Mouse (Mus musculus): ENCODE results near the gene Vmn1r137. TPM values are rescaled to one million over a fixed set of nuclear protein-coding genes. Genes with fewer than 3 reads are reported as not detected.
"Not testable (repeated sequence)": the region's sequence is repeated elsewhere in the genome, so short reads cannot be mapped to it uniquely, and the experiment has no call there.

Gene Vmn1r137
- not detected in 2 replicates for polyA plus RNA-seq (2015; fragmentation: Nextera tagmentation; extraction: Ambion mirVana)

- not testable (repeated sequence) for H3K9me3 ChIP-seq; H3K36me3 ChIP-seq; H3K4me3 ChIP-seq (replicated peaks); ATAC-seq; H3K9ac ChIP-seq (replicated peaks); H3K4me2 ChIP-seq (replicated peaks); H3K4me1 ChIP-seq (replicated peaks); H3K27me3 ChIP-seq; H3K27ac ChIP-seq
- no CpG with 5 or more reads among the region's 3 CpGs for WGBS
Observed at GRCm38 (mm10) chr7:21994287-21994686, at the start of gene Vmn1r137. Gene Vmn1r137 (plus strand): TSS chr7:21994587.

- H3K9me3 ChIP-seq; H3K4me1 ChIP-seq (replicated peaks); H3K27me3 ChIP-seq; H3K4me2 ChIP-seq (replicated peaks); H3K27ac ChIP-seq; H3K4me3 ChIP-seq (replicated peaks); ATAC-seq; H3K36me3 ChIP-seq; H3K9ac ChIP-seq (replicated peaks): not testable (repeated sequence)
- no CpG with 5 or more reads among the region's 2 CpGs for WGBS
Observed at GRCm38 (mm10) chr7:22028797-22029196, 34.4 kb downstream of the Vmn1r137 start, which contains the start of gene Vmn1r138. Gene Vmn1r138 (minus strand): TSS chr7:22028897.

Other genes with a start within 250 kb of the Vmn1r137 start
- gene Gm4175, start 233.1 kb upstream of the Vmn1r137 start, polyA plus RNA-seq (2015; fragmentation: Nextera tagmentation; extraction: Ambion mirVana): not detected in 2 replicates
- not detected in 2 replicates for gene Gm4177, start 197.9 kb upstream of the Vmn1r137 start, polyA plus RNA-seq (2015; fragmentation: Nextera tagmentation; extraction: Ambion mirVana)
- not detected in 2 replicates for gene Vmn1r135, start 162.2 kb upstream of the Vmn1r137 start, polyA plus RNA-seq (2015; fragmentation: Nextera tagmentation; extraction: Ambion mirVana)
- not detected in 2 replicates for gene Gm5725, start 150.3 kb upstream of the Vmn1r137 start, polyA plus RNA-seq (2015; fragmentation: Nextera tagmentation; extraction: Ambion mirVana)
- not detected in 2 replicates for gene Gm5891, start 73.3 kb upstream of the Vmn1r137 start, polyA plus RNA-seq (2015; fragmentation: Nextera tagmentation; extraction: Ambion mirVana)
- gene Vmn1r138, start 34.3 kb downstream of the Vmn1r137 start, polyA plus RNA-seq (2015; fragmentation: Nextera tagmentation; extraction: Ambion mirVana): not detected in 2 replicates
- not detected in 2 replicates for gene Gm6176, start 61.7 kb downstream of the Vmn1r137 start, polyA plus RNA-seq (2015; fragmentation: Nextera tagmentation; extraction: Ambion mirVana)
- not detected in 2 replicates for gene Vmn1r139, start 74.5 kb downstream of the Vmn1r137 start, polyA plus RNA-seq (2015; fragmentation: Nextera tagmentation; extraction: Ambion mirVana)
- gene Gm16451, start 123.7 kb downstream of the Vmn1r137 start, polyA plus RNA-seq (2015; fragmentation: Nextera tagmentation; extraction: Ambion mirVana): not detected in 2 replicates
- gene Gm10666, start 140.2 kb downstream of the Vmn1r137 start, polyA plus RNA-seq (2015; fragmentation: Nextera tagmentation; extraction: Ambion mirVana): not detected in 2 replicates
- gene Vmn1r142, start 169.4 kb downstream of the Vmn1r137 start, polyA plus RNA-seq (2015; fragmentation: Nextera tagmentation; extraction: Ambion mirVana): not detected in 2 replicates
- not detected in 2 replicates for gene Vmn1r143, start 194.8 kb downstream of the Vmn1r137 start, polyA plus RNA-seq (2015; fragmentation: Nextera tagmentation; extraction: Ambion mirVana)
- gene Gm8653, start 206.7 kb downstream of the Vmn1r137 start, polyA plus RNA-seq (2015; fragmentation: Nextera tagmentation; extraction: Ambion mirVana): not detected in 2 replicates
- not detected in 2 replicates for gene Gm8453, start 234.9 kb downstream of the Vmn1r137 start, polyA plus RNA-seq (2015; fragmentation: Nextera tagmentation; extraction: Ambion mirVana)

Data from midbrain, embryonic 13.5 days (tissue).